Mouse (Mus musculus) forebrain, embryonic 14.5 days (tissue): ENCODE measurements at regions not wholly inside any gene's neighbourhood (a gene's known extent, or its start where the extent isn't known, plus 50 kb on each side); places are given as distances from the start of the nearest gene placed in this dataset.

Experiments
- ATAC-seq: fragments of 200-750 bp; cut with Nextera tagmentation; 2 replicates; pipeline ENCODE4 v1.8.0; 2017; ENCODE audit warnings: mild to moderate bottlenecking, moderate library complexity
- DNase-seq: peaks from one replicate; pipeline ENCODE4 v3.0.0-alpha.2; 2015; ENCODE audit warnings: low spot score
- H3K27ac ChIP-seq: fragments of 300-500 bp; sonication (generic); 2 replicates; pipeline ENCODE4 v1.5.1; 2014; ENCODE audit warnings: low read depth, mild to moderate bottlenecking, control low read depth, low read length, moderate library complexity
- H3K27me3 ChIP-seq: fragments of 300-500 bp; sonication (generic); replicated peaks from 2 replicates; pipeline ENCODE4 v1.6.1; 2014; ENCODE audit warnings: low read length, control low read depth, mixed read lengths; ENCODE audit not compliant: control insufficient read depth, insufficient read depth
- H3K36me3 ChIP-seq: fragments of 300-500 bp; sonication (generic); 2 replicates; pipeline ENCODE4 v1.6.1; 2014; ENCODE audit warnings: low read length, control low read depth; ENCODE audit not compliant: control insufficient read depth, insufficient read depth
- H3K4me1 ChIP-seq: fragments of 300-500 bp; sonication (generic); 2 replicates; pipeline ENCODE4 v1.6.1; 2014; ENCODE audit warnings: antibody characterized with exemption, low read length, control low read depth; ENCODE audit not compliant: control insufficient read depth, insufficient read depth
- H3K4me2 ChIP-seq: fragments of 300-500 bp; sonication (generic); 2 replicates; pipeline ENCODE4 v1.6.1; 2014; ENCODE audit warnings: mild to moderate bottlenecking, control low read depth, low read length
- H3K4me3 ChIP-seq: fragments of 300-500 bp; sonication (generic); 2 replicates; pipeline ENCODE4 v1.5.1; 2014; ENCODE audit warnings: low read depth, low read length, control low read depth
- H3K9ac ChIP-seq: fragments of 300-500 bp; sonication (generic); 2 replicates; pipeline ENCODE4 v1.6.1; 2014; ENCODE audit warnings: mild to moderate bottlenecking, low read length, control low read depth, moderate library complexity
- H3K9me3 ChIP-seq: fragments of 300-500 bp; sonication (generic); replicated peaks from 2 replicates; pipeline ENCODE4 v1.6.1; 2016; ENCODE audit warnings: low read length, control low read depth, mixed read lengths; ENCODE audit not compliant: control insufficient read depth
- WGBS: fragments of 180-500 bp; shearing (Covaris S2); extraction: QIAGEN DNeasy Blood & Tissue Kit; methylation state at CpG from one replicate; pipeline ENCODE4 v1.1.7; 2014; 5-methylcytosine and 5-hydroxymethylcytosine counted together

DNA sequence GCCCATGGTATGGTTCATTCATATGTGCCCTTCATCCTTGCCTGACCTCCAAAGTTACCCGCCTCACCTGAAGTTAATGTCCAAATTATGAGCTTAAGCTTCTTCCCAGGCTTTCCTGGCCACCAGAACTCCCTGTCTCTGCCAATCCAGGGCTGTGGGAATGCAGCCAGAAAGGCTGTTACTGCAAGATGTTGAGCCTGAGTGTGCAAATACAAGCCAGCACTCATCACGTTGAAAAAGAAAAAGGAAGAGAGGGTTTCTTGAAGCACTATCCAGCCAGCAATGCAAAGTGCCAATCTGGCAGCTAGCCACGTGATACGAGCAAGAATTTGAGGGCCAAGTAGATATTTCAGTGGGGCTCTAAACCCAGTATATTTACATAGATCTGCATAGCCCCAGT is 213.7 kb downstream of the Hs3st3b1 start:
- ATAC-seq (0 out of 2 replicates have a peak, but pooled peaks have one; percentile 37), DNase-seq (peak; percentile 83)
- Histone ChIP-seq H3K4me2 (no peak overlapping the region), H3K4me1 (peaks cover 15% of the 10 kb centered on the region), H3K4me3 (no peak overlapping the region), H3K36me3 (no peaks in the 10 kb centered on the region), H3K9me3 (no peaks in the 10 kb centered on the region), H3K27ac (no peak overlapping the region), H3K9ac (no peak overlapping the region), H3K27me3 (peaks cover 7% of the 10 kb centered on the region; the same call in 1 of the 2 replicates)
- 40% methylated on average over 4 of the region's 4 CpGs for WGBS

GRCm38 (mm10) chr11:63712053-63712864 is 209.8 kb downstream of the Hs3st3b1 start:
- ATAC-seq: no peak
- no peaks in the 10 kb centered on the region for H3K36me3 ChIP-seq
- no peak for DNase-seq
- H3K4me2 ChIP-seq: no peak overlapping the region
- H3K9ac ChIP-seq: no peak overlapping the region
- no peak overlapping the region for H3K27ac ChIP-seq
- 70% methylated on average over 15 of the region's 15 CpGs for WGBS
- no peak overlapping the region for H3K4me3 ChIP-seq
- no peaks in the 10 kb centered on the region for H3K9me3 ChIP-seq
- peaks cover 7% of the 10 kb centered on the region; the same call in 1 of the 2 replicates for H3K27me3 ChIP-seq
- H3K4me1 ChIP-seq: no peaks in the 10 kb centered on the region

- Histone ChIP-seq H3K36me3 (no peaks in the 10 kb centered on the region), H3K27me3 (no peaks in the 10 kb centered on the region), H3K9ac (no peak overlapping the region), H3K4me3 (no peak overlapping the region), H3K4me1 (no peaks in the 10 kb centered on the region), H3K4me2 (no peak overlapping the region), H3K9me3 (no peaks in the 10 kb centered on the region), H3K27ac (no peak overlapping the region)
- ATAC-seq (no peak), DNase-seq (no peak)
- WGBS: 90% methylated on average over 5 of the region's 5 CpGs
Measured at GRCm38 (mm10) chr11:63722261-63722660, 199.8 kb downstream of the Hs3st3b1 start.

DNA sequence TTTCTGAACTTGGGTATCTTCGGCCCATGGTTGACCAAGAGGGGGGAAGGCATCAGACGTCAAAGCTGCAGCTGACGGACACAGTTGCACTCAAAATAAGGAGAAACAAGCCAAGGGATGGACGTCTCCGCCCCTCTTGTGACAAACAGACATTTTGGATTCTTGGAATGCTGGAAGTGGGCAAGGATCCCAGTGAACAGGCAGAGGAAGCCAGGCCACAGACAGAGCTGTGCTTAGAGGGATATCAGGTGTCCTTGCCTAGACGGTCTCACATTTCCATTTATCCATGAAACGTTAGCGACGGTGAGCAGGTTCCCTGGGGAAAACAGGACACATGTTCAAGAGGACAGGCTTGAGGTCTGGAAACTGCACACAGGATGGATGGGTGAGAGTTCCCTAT is 191.2 kb downstream of the Hs3st3b1 start:
- Histone ChIP-seq H3K9me3 (no peaks in the 10 kb centered on the region), H3K4me2 (no peak overlapping the region), H3K4me3 (no peak overlapping the region), H3K9ac (no peak overlapping the region), H3K4me1 (no peaks in the 10 kb centered on the region), H3K27ac (no peak overlapping the region), H3K36me3 (no peaks in the 10 kb centered on the region), H3K27me3 (no peaks in the 10 kb centered on the region)
- 84% methylated on average over 9 of the region's 9 CpGs for WGBS
- DNase-seq (no peak), ATAC-seq (no peak)

GRCm38 (mm10) chr11:63753260-63753659 is 168.8 kb downstream of the Hs3st3b1 start:
- Histone ChIP-seq H3K27me3 (no peaks in the 10 kb centered on the region), H3K27ac (no peak overlapping the region), H3K4me1 (no peaks in the 10 kb centered on the region), H3K9me3 (no peaks in the 10 kb centered on the region), H3K4me3 (no peak overlapping the region), H3K9ac (no peak overlapping the region), H3K36me3 (no peaks in the 10 kb centered on the region), H3K4me2 (no peak overlapping the region)
- ATAC-seq (no peak), DNase-seq (no peak)
- WGBS: 45% methylated on average over 5 of the region's 5 CpGs

GRCm38 (mm10) chr11:63754826-63755225 is 167.3 kb downstream of the Hs3st3b1 start:
- ATAC-seq: no peak
- WGBS: 78% methylated on average over 3 of the region's 3 CpGs
- no peaks in the 10 kb centered on the region for H3K9me3 ChIP-seq

GRCm38 (mm10) chr11:63758313-63758712 is 163.8 kb downstream of the Hs3st3b1 start:
- no peak overlapping the region for H3K9ac ChIP-seq
- WGBS: 87% methylated on average over 3 of the region's 3 CpGs
- ATAC-seq (no peak), DNase-seq (no peak)
- no peaks in the 10 kb centered on the region for H3K4me1 ChIP-seq
- H3K27ac ChIP-seq: no peak overlapping the region
- H3K36me3 ChIP-seq: no peaks in the 10 kb centered on the region
- no peak overlapping the region for H3K4me2 ChIP-seq
- H3K4me3 ChIP-seq: no peak overlapping the region
- no peaks in the 10 kb centered on the region for H3K9me3 ChIP-seq
- no peaks in the 10 kb centered on the region for H3K27me3 ChIP-seq

More at GRCm38 (mm10) chr11:63754826-63755225, 167.3 kb downstream of the Hs3st3b1 start:
- Histone ChIP-seq H3K9ac (no peak overlapping the region), H3K4me1 (no peaks in the 10 kb centered on the region), H3K4me2 (no peak overlapping the region), H3K27ac (no peak overlapping the region), H3K4me3 (no peak overlapping the region), H3K36me3 (no peaks in the 10 kb centered on the region), H3K27me3 (no peaks in the 10 kb centered on the region)
- no peak for DNase-seq

DNA sequence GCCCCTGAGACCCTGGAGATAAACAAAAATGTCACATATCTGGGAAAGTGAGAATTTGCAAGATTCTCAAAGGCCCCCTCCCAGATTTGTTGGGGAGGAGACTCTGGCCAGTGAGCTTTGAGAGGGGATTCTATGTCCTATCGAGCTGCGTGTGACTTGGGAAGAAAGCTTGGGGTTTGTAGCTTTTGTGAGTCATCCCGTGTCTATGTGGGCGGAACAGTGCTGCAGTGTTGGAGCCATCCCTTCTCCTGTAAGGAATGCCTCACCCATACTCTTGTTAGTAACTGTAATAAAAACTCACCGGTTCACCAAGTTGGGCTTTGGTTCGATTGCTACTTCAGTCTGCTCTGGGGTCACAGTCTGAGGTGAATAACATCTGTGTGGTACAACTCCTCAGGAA is 160.5 kb downstream of the Hs3st3b1 start:
- no peak overlapping the region for H3K4me3 ChIP-seq
- 84% methylated on average over 6 of the region's 6 CpGs for WGBS

DNA sequence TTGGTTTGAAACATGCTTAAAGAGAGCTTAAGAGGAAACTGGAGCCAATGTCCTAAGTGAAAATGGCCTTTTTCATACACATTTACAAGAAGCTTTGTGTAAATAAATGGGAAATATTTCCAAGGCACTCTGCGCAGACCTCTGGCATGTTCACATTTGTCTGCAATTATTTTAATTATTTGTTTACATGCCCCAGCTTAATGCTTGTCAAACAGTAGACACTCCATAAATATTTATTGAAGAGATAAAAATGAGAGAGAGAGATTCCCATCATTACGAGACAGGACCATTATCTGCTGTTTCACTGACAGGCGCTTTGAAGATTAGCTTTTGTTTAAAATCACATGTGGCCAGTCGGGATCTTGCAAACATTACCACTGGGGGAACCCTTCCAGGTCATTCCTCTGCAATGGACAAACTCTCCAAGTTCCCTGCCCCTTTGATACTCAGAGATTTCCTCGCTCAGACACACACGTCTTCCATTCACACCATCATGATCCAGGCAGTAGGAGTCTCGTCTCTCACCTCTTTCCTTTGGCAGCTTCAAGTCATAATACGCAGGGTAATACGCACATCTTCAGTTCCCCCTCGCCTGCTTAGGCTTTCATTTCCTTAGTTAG is 154.3 kb downstream of the Hs3st3b1 start:
- no peak overlapping the region for H3K9ac ChIP-seq
- no peak overlapping the region for H3K4me3 ChIP-seq
- no peaks in the 10 kb centered on the region for H3K36me3 ChIP-seq
- H3K4me2 ChIP-seq: no peak overlapping the region
- H3K9me3 ChIP-seq: 0 out of 2 replicates have a peak, but pooled peaks cover 3% of the 10 kb centered on the region
- WGBS: 68% methylated on average over 10 of the region's 10 CpGs
- H3K4me1 ChIP-seq: no peaks in the 10 kb centered on the region
- DNase-seq (no peak), ATAC-seq (no peak)
- H3K27ac ChIP-seq: no peak overlapping the region
- no peaks in the 10 kb centered on the region for H3K27me3 ChIP-seq

More for the DNA sequence above, 160.5 kb downstream of the Hs3st3b1 start:
- no peak overlapping the region for H3K27ac ChIP-seq
- no peak for ATAC-seq
- no peaks in the 10 kb centered on the region for H3K27me3 ChIP-seq
- no peak for DNase-seq
- no peaks in the 10 kb centered on the region for H3K4me1 ChIP-seq
- H3K9ac ChIP-seq: no peak overlapping the region
- H3K4me2 ChIP-seq: no peak overlapping the region
- no peaks in the 10 kb centered on the region for H3K9me3 ChIP-seq
- no peaks in the 10 kb centered on the region for H3K36me3 ChIP-seq
